Mouse (Mus musculus): Measurements from ENCODE around the gene Olfr656. TPM values are rescaled to one million over a fixed set of nuclear protein-coding genes. Genes with fewer than 3 reads are reported as not detected.

Olfr656 gene
- polyA plus RNA-seq, 1 experiment from 2014 or later, result not detected

Other genes with a start within 250 kb of the Olfr656 start
- 0.09 TPM in 1 of 2 replicates, not detected in the other for gene Trim30b, start 244.1 kb upstream of the Olfr656 start, polyA plus RNA-seq (2015; fragmentation: Nextera tagmentation; extraction: Ambion mirVana)
- 0.12 and 0.22 TPM in 2 replicates for gene Trim30c, start 213.1 kb upstream of the Olfr656 start, polyA plus RNA-seq (2015; fragmentation: Nextera tagmentation; extraction: Ambion mirVana)
- gene Trim30a, start 148.8 kb upstream of the Olfr656 start, polyA plus RNA-seq (2015; fragmentation: Nextera tagmentation; extraction: Ambion mirVana), result 1.1 and 1.3 TPM in 2 replicates
- gene Trim30d, start 106.1 kb upstream of the Olfr656 start, polyA plus RNA-seq (2015; fragmentation: Nextera tagmentation; extraction: Ambion mirVana), result 0.31 and 0.45 TPM in 2 replicates
- gene Olfr651, start 63.8 kb upstream of the Olfr656 start, polyA plus RNA-seq (2015; fragmentation: Nextera tagmentation; extraction: Ambion mirVana), result not detected in 2 replicates
- gene Olfr652, start 53.1 kb upstream of the Olfr656 start, polyA plus RNA-seq (2015; fragmentation: Nextera tagmentation; extraction: Ambion mirVana), result not detected in 2 replicates
- not detected in 2 replicates for gene Olfr653, start 36.6 kb upstream of the Olfr656 start, polyA plus RNA-seq (2015; fragmentation: Nextera tagmentation; extraction: Ambion mirVana)
- not detected in 2 replicates for gene Olfr654, start 26.9 kb upstream of the Olfr656 start, polyA plus RNA-seq (2015; fragmentation: Nextera tagmentation; extraction: Ambion mirVana)
- gene Olfr655, start 12.2 kb upstream of the Olfr656 start, polyA plus RNA-seq (2015; fragmentation: Nextera tagmentation; extraction: Ambion mirVana), result not detected in 2 replicates
- not detected in 2 replicates for gene Olfr657, start 10.8 kb downstream of the Olfr656 start, polyA plus RNA-seq (2015; fragmentation: Nextera tagmentation; extraction: Ambion mirVana)
- not detected in 2 replicates for gene Olfr658, start 33.4 kb downstream of the Olfr656 start, polyA plus RNA-seq (2015; fragmentation: Nextera tagmentation; extraction: Ambion mirVana)
- not detected in 2 replicates for gene Olfr659, start 52.8 kb downstream of the Olfr656 start, polyA plus RNA-seq (2015; fragmentation: Nextera tagmentation; extraction: Ambion mirVana)
- not detected in 2 replicates for gene Olfr661, start 72.5 kb downstream of the Olfr656 start, polyA plus RNA-seq (2015; fragmentation: Nextera tagmentation; extraction: Ambion mirVana)
- gene Usp17le, start 163.5 kb downstream of the Olfr656 start, polyA plus RNA-seq (2015; fragmentation: Nextera tagmentation; extraction: Ambion mirVana), result not detected in 2 replicates
- gene Usp17lb, start 228.6 kb downstream of the Olfr656 start, polyA plus RNA-seq (2015; fragmentation: Nextera tagmentation; extraction: Ambion mirVana), result not detected in 2 replicates
- gene Usp17la, start 243.1 kb downstream of the Olfr656 start, polyA plus RNA-seq (2015; fragmentation: Nextera tagmentation; extraction: Ambion mirVana), result not detected in 2 replicates